In genomic region chr13:57978931-57979330, GRCm38 (mm10) we compare ENCODE assay signal across 12 mouse cellular contexts.
DNase-seq lines count a peak whose midpoint lies in the region; ATAC-seq and TF ChIP-seq lines count a peak whose summit lies in the region.
"Had no signal": no experiment of that assay in that cellular context is flagged by ENCODE, and none has a peak within 500 bp of the region (broad histone marks: within the 10 kb centered on the region; RNA-seq: fewer than 3 reads in every experiment).

No protein-coding gene starts in this region.

- no peak for TF ChIP-seq CTCF in E14TG2a.4 (conservative IDR thresholded peaks at IDR 0.05; ENCODE audit: low read length)
- TF ChIP-seq CTCF in MEL (IDR thresholded peaks at IDR 0.05 in 2 of 3, conservative IDR thresholded peaks at IDR 0.05 in 1 of 3; ENCODE audit: control insufficient read depth in 1 of 3, insufficient read depth in 1 of 3, low read depth in 2 of 3, low read length in 3 of 3, poor library complexity in 1 of 3, severe bottlenecking in 1 of 3): no peak

- no peaks in the 10 kb centered on the region for H3K9me3 ChIP-seq in intestine, embryonic 14.5 days (ENCODE audit: control insufficient read depth, low read length)
- no peaks in the 10 kb centered on the region for H3K9me3 ChIP-seq in intestine, embryonic 16.5 days (ENCODE audit: control insufficient read depth, low read length)
- H3K9me3 ChIP-seq in E14TG2a.4 (ENCODE audit: low read length) (no peaks in the 10 kb centered on the region), MEL (replicated peaks; ENCODE audit: insufficient read depth, low read length) (no peaks in the 10 kb centered on the region)
- H3K9me3 ChIP-seq in limb, embryonic 11.5 days (ENCODE audit: control insufficient read depth, low read length): no peaks in the 10 kb centered on the region
- H3K9me3 ChIP-seq: lung, embryonic 15.5 days; midbrain, embryonic 15.5 days had no signal

- peak; percentile 76 for DNase-seq in intestine, embryonic 14.5 days (ENCODE audit: low spot score)
- DNase-seq in MEL (ENCODE audit: low read depth, low spot score): peak; percentile 3
- peak; percentile 70 for DNase-seq in limb, embryonic 11.5 days (ENCODE audit: low spot score)
- DNase-seq in gastrocnemius, postnatal 25 days: no peak
- DNase-seq: kidney, postnatal 25 days had no signal

- TF ChIP-seq RAD21 in MEL (IDR thresholded peaks at IDR 0.05; ENCODE audit: low read depth, low read length): no peak

- H3K4me2 ChIP-seq in intestine, embryonic 14.5 days (ENCODE audit: low read length): no peak overlapping the region
- H3K4me2 ChIP-seq in intestine, embryonic 16.5 days (ENCODE audit: low read depth, low read length): no peak overlapping the region
- no peak overlapping the region for H3K4me2 ChIP-seq in limb, embryonic 11.5 days (ENCODE audit: low read depth, severe bottlenecking)
- H3K4me2 ChIP-seq: lung, embryonic 15.5 days; midbrain, embryonic 15.5 days had no signal

- no peaks in the 10 kb centered on the region for H3K27me3 ChIP-seq in intestine, embryonic 14.5 days (replicated peaks; ENCODE audit: control insufficient read depth, insufficient read depth, low read length)
- no peaks in the 10 kb centered on the region for H3K27me3 ChIP-seq in intestine, embryonic 16.5 days (replicated peaks; ENCODE audit: control insufficient read depth, insufficient read depth, low read length)
- H3K27me3 ChIP-seq in E14TG2a.4 (ENCODE audit: insufficient read depth, low read length): peaks cover 4% of the 10 kb centered on the region; the same call in 1 of the 2 replicates
- H3K27me3 ChIP-seq in MEL (ENCODE audit: control insufficient read depth in 1 of 2, insufficient read depth in 2 of 2, low read length in 2 of 2): no peaks in the 10 kb centered on the region
- H3K27me3 ChIP-seq in limb, embryonic 11.5 days (ENCODE audit: control insufficient read depth, insufficient read depth, low read length): no peaks in the 10 kb centered on the region
- H3K27me3 ChIP-seq: CH12.LX; lung, embryonic 15.5 days; midbrain, embryonic 15.5 days had no signal

- ATAC-seq in intestine, embryonic 14.5 days (replicated peaks; ENCODE audit: low FRiP score, low TSS enrichment, low read depth): no peak
- no peak for ATAC-seq in intestine, embryonic 16.5 days
- no peak for ATAC-seq in limb, embryonic 11.5 days (ENCODE audit: insufficient number of reproducible peaks, low FRiP score, low TSS enrichment, low read depth)
- no peak for ATAC-seq in erythroid progenitor cell, adult 5-6 weeks (replicated peaks; ENCODE audit: low FRiP score, poor library complexity, severe bottlenecking)
- ATAC-seq: forebrain, embryonic 14.5 days; midbrain, embryonic 15.5 days had no signal

- no peak for TF ChIP-seq POLR2A in MEL (IDR thresholded peaks at IDR 0.05; ENCODE audit: control insufficient read depth in 1 of 2, insufficient read depth in 1 of 2, low read depth in 1 of 2, low read length in 2 of 2, poor library complexity in 1 of 2)

- H3K79me2 ChIP-seq in MEL (ENCODE audit: control insufficient read depth, insufficient read depth, low read length, poor library complexity): no peaks in the 10 kb centered on the region

- WGBS in intestine, embryonic 14.5 days: 23% methylated on average over 9 of the region's 9 CpGs
- WGBS in intestine, embryonic 16.5 days: 29% methylated on average over 9 of the region's 9 CpGs
- WGBS in limb, embryonic 11.5 days: 26% methylated on average over 9 of the region's 9 CpGs

- H3K9ac ChIP-seq in intestine, embryonic 14.5 days (ENCODE audit: low read length): no peak overlapping the region
- no peak overlapping the region for H3K9ac ChIP-seq in intestine, embryonic 16.5 days (ENCODE audit: low read depth, low read length)
- H3K9ac ChIP-seq in MEL (ENCODE audit: control insufficient read depth, low read depth, low read length, poor library complexity, severe bottlenecking): no peak overlapping the region
- no peak overlapping the region for H3K9ac ChIP-seq in limb, embryonic 11.5 days (ENCODE audit: low read length)
- H3K9ac ChIP-seq: lung, embryonic 15.5 days; midbrain, embryonic 15.5 days had no signal

- peaks cover 23% of the 10 kb centered on the region for H3K4me1 ChIP-seq in intestine, embryonic 14.5 days (replicated peaks; ENCODE audit: control insufficient read depth, insufficient read depth, low read length)
- peaks cover 9% of the 10 kb centered on the region for H3K4me1 ChIP-seq in intestine, embryonic 16.5 days (ENCODE audit: control insufficient read depth, insufficient read depth, low read length)
- H3K4me1 ChIP-seq in E14TG2a.4 (replicated peaks; ENCODE audit: low read depth, low read length) (peaks cover 11% of the 10 kb centered on the region), MEL (ENCODE audit: control insufficient read depth in 1 of 2, insufficient read depth in 2 of 2, low read length in 2 of 2) (no peaks in the 10 kb centered on the region)
- H3K4me1 ChIP-seq in limb, embryonic 11.5 days (ENCODE audit: control insufficient read depth, insufficient read depth, low read length): peaks cover 17% of the 10 kb centered on the region

- no peak for TF ChIP-seq EP300 in MEL (IDR thresholded peaks at IDR 0.05; ENCODE audit: low read depth in 1 of 2, low read length in 2 of 2)

- no peaks in the 10 kb centered on the region for H3K36me3 ChIP-seq in intestine, embryonic 14.5 days (ENCODE audit: control insufficient read depth, insufficient read depth, low read length)
- no peaks in the 10 kb centered on the region for H3K36me3 ChIP-seq in intestine, embryonic 16.5 days (ENCODE audit: control insufficient read depth, insufficient read depth, low read length)
- H3K36me3 ChIP-seq in E14TG2a.4 (ENCODE audit: insufficient read depth, low read length): no peaks in the 10 kb centered on the region
- no peaks in the 10 kb centered on the region for H3K36me3 ChIP-seq in MEL (ENCODE audit: control insufficient read depth in 1 of 2, insufficient read depth in 2 of 2, low read length in 2 of 2)
- no peaks in the 10 kb centered on the region for H3K36me3 ChIP-seq in limb, embryonic 11.5 days (ENCODE audit: control insufficient read depth, insufficient read depth, low read length)
- H3K36me3 ChIP-seq: lung, embryonic 15.5 days; midbrain, embryonic 15.5 days had no signal

- H3K27ac ChIP-seq in intestine, embryonic 14.5 days (ENCODE audit: low read depth): no peak overlapping the region
- H3K27ac ChIP-seq in intestine, embryonic 16.5 days (ENCODE audit: low read length): no peak overlapping the region
- no peak overlapping the region for H3K27ac ChIP-seq in MEL (ENCODE audit: control insufficient read depth, low read depth, low read length)
- no peak overlapping the region for H3K27ac ChIP-seq in limb, embryonic 11.5 days (replicated peaks; ENCODE audit: low read depth, low read length)
- H3K27ac ChIP-seq: lung, embryonic 15.5 days; midbrain, embryonic 15.5 days had no signal

- H3K4me3 ChIP-seq in intestine, embryonic 14.5 days (ENCODE audit: low read depth, low read length): no peak overlapping the region
- no peak overlapping the region for H3K4me3 ChIP-seq in intestine, embryonic 16.5 days (ENCODE audit: low read length)
- H3K4me3 ChIP-seq in E14TG2a.4 (replicated peaks; ENCODE audit: low read length) (peak overlapping the region; percentile 54), MEL (ENCODE audit: control insufficient read depth in 1 of 2, insufficient read depth in 1 of 2, low read depth in 2 of 2, low read length in 2 of 2) (no peak overlapping the region)
- H3K4me3 ChIP-seq in limb, embryonic 11.5 days (ENCODE audit: low read depth, low read length): no peak overlapping the region
- H3K4me3 ChIP-seq: lung, embryonic 15.5 days; midbrain, embryonic 15.5 days had no signal

TF ChIP-seq in MEL, 35 proteins besides CTCF, POLR2A, EP300 and RAD21:
- no peak for TF ChIP-seq MYB (IDR thresholded peaks at IDR 0.05; ENCODE audit: low read depth, low read length)
- TF ChIP-seq E2F4 (IDR thresholded peaks at IDR 0.05; ENCODE audit: borderline replicate concordance, low read depth, low read length): no peak
- TF ChIP-seq MAFK (IDR thresholded peaks at IDR 0.05; ENCODE audit: borderline replicate concordance, low read depth, low read length): no peak
- TF ChIP-seq BHLHE40 (IDR thresholded peaks at IDR 0.05; ENCODE audit: borderline replicate concordance, low read depth, low read length): no peak
- no peak for TF ChIP-seq TCF12 (IDR thresholded peaks at IDR 0.05; ENCODE audit: low read depth, low read length)
- TF ChIP-seq GATA1 (IDR thresholded peaks at IDR 0.05; ENCODE audit: low read depth, low read length): no peak
- TF ChIP-seq NELFE (IDR thresholded peaks at IDR 0.05; ENCODE audit: low read depth, low read length): no peak
- TF ChIP-seq ELF1 (IDR thresholded peaks at IDR 0.05; ENCODE audit: low read depth, low read length): no peak
- no peak for TF ChIP-seq HCFC1 (IDR thresholded peaks at IDR 0.05; ENCODE audit: low read depth, low read length)
- TF ChIP-seq ETS1 (IDR thresholded peaks at IDR 0.05; ENCODE audit: low read depth, low read length): no peak
- TF ChIP-seq CHD2 (IDR thresholded peaks at IDR 0.05; ENCODE audit: low read length): no peak
